Mouse (Mus musculus): Measurements from ENCODE around the gene Spcs2. TPM values are rescaled to one million over a fixed set of nuclear protein-coding genes. Genes with fewer than 3 reads are reported as not detected.

Spcs2 gene
- total RNA-seq, 1 experiment from 2014 or later, result 129 TPM

DNA sequence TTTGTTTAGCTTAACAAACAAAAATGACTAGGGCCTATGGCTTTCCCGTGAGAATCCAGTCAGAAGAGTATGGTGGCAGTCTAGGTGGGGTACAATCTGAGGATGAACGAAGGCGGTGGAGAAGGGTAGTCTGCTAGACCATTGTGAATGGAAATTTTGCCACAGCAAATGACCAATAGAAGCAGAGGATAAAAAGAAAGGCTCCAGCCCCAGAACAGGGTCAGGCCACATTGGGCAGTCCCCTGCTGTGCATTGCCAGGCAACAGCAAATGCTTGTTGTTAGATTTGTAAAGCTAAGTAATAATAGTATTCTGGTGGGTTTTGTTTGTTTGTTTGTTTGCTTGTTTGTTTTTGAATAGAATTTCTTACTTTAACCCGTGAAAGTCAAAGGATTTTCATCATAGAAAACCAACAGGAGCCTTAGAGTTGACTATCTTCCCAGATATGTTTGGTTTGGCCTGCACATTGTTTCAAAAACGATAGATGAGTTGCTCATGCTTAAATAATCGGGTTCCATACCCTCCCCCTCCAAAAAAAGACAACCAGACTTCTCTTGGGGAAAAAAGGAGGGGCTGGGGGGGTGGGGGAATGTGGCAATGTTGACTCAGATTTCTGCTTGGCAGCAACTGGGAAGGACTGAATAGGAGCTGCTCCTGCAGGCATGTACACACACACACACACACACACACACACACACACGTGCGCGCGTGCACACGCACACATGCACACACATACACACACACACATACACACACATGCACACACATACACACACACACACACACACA lies 1.2 kb upstream of the Spcs2 start:
- DNase-seq, result no peak

DNA sequence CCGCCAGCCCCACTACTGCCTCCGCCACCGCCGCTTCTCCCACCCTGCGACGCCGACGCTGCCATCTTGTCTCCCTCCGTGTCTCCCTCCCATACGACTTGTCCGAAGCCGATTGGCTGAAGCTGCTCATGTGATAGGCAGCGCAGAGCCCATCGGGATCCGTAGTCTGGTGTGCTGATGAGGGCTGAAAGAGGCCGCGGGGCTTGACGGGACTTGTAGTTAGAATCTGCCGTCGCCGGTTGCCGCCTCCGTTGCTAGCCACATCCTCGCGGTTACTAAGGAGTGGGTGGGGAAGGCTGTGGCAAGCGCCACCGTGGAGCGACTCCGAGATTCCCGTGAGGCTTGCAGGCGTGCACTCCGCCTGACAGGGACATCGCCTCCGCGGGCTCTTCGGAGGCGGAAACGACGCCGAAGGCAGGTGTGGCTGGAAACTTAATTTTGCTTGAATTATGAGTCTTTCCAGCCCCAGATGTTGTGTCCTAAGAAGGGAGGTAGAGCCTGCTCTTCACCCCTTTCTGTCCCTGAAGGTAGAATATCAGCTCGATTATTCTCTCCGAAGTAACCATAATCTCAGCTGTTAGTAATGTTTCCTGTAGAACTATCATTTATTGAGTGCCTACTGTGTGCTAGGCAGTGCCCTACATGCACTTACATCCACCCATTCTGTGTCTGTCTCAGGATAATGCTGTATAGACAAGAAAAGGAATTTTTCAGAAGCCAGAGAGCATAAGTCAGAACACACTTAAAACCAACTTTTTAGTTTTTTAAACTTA lies 4.3 kb downstream of the Spcs2 start, which contains the start of gene Xrra1:
TSS of gene Xrra1 (plus strand) at position 304 of the 773 bp plus-strand sequence.
- peak; percentile 98 for DNase-seq

DNA sequence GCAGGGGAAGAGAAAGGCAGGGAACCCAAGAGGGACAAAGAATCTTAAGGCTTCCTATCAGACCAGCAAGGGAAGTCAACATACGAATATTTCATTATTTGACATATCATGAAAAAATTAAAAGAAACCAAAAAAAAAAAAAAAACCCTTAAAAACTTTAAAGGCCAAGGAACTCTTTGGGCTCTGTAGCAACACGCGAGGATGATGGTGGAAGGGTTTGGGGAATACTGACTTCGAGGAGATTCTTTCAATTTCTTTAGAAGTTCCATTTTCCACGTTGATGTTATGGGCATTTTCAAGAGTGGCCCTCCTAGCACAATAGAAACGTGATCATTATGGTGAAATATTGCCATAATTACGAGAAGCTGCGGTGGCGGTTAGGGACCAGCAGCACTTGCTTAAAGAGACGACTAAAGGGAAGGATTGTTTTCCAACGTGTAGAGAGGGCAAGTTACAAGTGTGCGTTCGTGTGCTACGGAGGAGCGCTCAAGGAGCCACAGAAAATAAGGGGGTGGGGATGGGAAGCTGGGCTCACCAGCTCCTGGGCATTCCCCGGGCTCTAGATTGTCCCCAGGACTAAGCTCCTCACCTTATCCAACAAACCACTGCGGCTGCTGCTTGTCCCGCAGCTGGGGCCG lies 5.0 kb downstream of the Spcs2 start:
- no peak for DNase-seq

DNA sequence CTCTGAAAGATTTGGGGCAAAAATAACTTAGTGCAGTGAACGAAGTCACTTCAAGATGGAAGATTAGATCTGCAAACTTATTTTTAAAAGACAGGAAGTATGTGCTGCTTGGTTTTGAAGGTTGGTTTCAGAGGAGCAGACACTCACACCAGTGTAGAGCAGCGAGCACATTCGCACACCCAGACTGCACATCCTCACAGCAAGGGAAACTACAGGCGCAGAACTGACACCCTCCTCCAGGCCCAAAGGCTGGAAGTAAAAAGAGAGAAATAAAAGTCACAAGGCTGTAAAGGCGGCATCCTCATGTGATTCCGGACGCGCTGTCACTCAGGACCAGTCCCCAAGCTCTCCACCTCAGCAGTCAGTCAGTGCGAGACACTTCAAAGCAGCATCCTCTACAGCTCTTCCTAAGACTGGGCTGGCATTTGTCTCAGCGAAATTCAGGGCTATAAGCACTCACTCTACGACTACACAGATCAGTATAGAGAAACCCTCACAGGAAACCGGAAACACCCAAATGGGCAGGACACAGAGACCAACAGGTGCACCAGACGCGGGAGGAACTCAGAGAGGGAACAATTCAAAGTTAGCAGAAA lies 6.9 kb downstream of the Spcs2 start:
- DNase-seq, result no peak

DNA sequence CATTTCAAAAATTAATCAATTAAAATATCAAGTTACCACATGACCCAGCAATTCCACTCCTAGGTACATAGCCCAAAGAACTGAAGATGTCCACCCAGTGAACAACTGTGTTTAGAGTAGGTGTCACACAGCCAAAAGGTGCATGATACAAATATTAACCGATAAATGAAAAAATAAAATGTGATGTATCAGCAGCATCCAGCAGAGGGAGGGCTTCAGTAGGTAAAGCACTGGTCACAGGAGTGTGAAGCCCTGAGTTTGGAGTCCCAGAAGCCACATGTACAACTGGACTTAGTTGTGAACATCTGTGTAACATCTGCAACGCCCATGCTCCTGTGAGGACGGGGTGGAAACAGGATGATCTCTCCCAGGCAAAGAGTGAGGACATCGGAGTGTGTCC lies 9.0 kb downstream of the Spcs2 start:
- DNase-seq, result no peak

DNA sequence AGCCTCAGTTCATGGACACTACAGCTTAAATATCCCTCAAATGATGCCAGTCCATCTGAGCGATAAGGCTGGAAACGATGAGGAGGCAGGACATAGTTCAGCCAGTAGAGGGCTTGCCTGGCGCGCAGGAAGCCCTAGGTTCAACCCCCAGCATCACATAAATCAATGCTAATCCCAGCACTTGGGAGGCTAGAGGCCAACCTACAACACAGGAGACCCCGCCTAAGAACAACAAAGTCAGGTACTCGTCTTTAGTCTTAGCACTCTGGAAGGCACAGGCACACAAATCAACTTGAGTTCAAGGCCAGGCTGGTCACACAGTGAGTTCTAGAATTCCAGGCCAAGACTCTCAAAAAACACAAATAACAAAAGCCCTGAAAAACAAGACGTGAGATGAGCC lies 9.9 kb downstream of the Spcs2 start:
- DNase-seq, result peak; percentile 30

DNA sequence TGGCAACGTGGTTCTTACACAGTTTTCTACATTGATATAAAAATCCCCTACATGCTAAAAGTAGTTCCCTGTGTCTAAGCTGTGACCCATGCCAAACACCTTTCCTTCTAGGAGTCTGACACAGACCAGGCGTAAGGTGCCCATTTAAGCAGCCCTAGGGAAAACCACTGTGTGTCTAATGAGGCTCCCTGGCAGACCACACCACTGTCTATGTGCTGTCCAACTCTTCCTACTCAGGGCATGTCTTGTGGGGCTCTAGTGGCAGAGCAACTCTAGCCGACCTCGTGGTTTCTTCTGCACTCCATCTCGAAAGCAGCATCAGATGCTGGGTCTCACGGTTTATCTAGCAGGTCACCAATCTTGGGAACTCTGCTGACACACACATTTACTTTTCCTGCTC lies 11.6 kb downstream of the Spcs2 start:
- DNase-seq, result no peak

DNA sequence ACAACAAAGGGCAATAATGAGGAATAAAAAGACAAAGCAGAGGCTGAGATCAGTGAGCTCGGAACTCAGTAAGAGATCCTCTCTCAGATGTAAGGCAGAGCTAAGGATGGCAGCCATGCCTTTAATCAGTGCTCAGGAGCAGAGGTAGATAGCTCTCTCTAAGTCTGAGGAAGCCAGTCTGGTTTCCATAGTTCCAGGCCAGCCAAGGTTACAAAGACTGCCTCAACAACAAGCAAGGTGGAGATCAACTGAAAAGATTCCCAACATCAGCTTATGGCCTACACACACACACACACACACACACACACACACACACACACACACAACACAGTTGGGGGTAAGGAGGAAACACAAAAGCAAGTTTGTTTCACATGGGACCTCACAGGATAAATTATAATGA lies 12.1 kb downstream of the Spcs2 start:
- no peak for DNase-seq

DNA sequence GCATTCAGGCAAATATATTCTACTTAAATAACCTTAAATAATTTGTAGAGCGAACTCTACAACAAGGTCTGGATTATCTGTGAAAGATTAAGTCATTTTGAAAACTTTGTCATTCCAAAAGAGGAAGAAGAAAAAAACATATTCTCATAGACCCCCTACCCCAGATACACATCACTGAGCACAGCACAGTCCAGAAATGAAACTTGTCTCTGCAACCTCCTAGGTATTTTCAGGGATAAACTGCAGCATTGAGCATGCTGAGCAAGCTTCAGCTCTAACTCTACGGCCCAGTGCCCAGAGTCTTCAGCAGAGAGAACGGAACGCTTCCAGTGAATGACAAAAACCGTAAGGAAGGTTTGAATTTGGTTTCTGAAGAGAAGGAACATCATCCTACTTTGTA lies 12.7 kb downstream of the Spcs2 start:
- no peak for DNase-seq

DNA sequence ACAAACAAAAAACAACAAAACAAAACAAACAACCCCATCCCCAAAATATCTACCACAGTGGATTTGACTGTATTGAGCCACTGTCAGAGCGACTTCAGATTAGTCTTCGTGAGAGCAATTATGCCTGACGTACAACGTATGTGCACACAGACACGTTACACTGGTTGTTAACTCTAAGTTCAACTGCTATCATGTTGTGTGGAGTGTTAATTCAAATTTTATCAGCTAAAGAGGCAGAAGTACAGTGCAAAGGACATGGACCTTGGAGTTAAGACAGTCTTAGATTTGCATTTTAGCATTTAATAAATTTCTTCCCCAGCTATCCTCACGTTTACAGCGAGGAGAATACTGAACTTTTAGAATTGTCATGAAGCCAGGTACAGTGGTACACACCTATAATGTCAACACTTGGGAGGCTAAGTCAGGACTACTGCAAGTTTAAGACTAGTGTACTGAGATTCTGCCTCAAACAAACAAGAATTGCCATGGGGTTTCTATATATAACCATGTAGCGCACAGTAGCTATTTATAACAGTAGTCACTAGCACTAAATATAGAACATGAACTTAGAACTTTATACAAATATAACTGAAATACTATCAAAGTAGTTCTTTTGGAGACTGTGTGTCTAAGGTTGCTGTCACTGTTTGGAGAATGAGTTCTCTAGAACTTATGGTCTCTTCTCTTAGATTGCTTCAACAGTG lies 17.6 kb downstream of the Spcs2 start:
- DNase-seq, result no peak

DNA sequence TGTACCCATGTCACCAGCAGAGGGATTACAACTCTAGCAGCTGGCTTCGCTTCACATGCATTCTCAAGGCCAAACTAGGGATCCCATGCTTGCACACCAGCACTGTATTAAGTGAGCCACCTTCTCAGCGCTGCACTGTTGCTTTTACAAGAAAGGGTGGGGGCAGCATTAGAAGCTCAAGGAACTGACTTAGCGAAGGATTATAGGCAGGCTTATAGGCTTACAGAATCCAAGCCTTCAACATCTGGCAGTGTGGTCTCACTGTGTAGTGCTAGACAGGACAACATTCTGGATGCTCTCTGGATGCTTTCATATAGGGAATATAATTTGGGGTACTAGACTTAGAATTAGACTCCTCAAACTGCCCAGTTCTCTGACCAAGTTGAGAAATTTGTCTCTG lies 25.0 kb downstream of the Spcs2 start:
- no peak for DNase-seq

DNA sequence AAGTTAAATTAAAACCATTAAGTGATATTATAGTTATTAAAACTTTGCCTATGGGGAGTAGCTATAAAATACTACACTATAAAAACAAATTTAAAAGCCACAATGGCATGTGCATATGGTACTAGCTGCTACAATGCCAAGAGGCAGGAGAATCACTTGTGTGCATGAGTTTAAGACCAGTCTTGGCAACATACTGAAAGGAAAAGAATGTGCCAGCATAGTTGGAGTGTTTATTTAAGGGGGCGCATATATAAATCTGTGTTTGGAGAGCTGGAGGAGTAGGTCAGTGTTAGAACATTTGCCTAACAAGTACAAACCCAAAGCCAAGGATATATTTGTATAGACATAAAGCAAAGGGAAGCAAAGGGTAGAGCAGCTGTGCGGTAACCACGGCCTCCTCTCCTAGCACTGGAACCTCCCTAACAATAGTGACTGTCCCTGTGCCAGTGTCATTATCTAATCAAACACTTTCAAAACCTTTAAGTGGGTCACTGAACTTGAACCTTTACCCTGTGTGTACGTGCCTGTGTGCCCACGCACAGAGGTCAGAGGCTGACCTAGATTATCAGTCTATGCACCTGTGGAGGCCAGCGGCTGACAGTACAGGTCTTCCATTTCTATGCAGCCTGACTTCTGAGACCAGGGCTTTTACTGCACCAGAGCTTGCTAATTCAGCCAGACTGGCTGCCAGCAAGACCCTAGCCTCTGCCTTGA lies 25.7 kb downstream of the Spcs2 start:
- no peak for DNase-seq

DNA sequence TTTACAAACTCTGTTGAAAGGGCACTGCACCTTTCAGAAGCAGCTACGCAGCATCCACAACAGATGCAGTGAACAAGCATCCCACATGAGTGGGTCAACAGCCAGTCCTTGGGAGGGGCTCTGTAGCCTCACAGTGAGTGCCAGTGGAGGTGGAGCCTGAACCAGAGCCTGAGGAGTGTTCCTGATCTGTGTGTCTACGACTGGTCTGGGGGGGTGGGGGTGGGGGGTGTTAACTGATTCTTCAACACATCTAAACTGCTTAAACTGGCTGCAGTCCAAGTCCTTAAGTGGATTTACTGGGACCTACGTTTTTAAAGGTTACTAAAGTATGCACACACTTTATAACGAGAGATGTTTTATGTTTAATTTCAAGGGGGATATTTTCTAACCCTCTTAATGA lies 26.5 kb downstream of the Spcs2 start:
- no peak for DNase-seq

DNA sequence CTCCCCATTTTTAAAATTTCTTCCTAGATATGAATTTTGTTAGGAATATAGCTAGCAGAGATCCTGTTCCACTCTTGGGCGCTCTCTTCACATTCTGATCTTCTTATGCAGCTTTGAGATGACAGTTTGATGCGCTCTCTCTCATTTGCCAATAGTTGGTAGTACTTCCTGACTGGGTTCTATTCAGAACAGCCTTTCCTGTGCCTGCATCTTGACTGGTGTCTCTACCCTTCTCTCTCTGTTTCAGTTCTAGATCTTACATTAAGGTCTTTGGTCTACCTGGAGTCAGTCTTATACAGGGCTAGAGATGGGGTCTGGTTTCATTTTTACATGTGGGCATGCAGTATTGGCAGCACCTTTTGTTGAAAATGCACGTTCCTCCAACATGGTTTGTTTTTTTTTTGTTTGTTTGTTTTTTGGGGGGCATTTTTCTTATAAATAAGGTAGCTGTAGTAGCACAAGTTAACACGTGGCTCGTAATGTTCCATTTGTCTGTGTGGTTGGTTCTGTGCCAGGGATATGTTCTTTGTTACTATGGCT lies 28.9 kb downstream of the Spcs2 start:
- DNase-seq, result no peak

DNA sequence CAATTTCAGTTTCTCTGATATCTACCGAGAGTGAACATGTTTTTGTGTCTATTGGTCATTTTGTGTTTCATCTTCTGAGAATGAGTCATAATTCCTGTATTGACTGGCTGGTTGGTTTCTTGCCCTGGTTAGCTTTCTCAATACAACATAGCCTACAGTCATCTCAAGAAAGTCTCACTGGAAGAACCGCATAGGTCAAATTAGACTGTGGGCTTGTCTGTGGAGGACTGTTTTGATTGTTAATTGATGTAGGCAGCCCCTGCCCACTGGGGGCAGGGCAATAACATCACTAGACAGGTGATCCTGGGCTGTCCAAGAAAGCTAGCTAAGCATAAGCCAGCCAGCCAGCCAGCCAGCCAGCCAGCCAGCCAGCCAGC lies 29.4 kb downstream of the Spcs2 start:
- no peak for DNase-seq

DNA sequence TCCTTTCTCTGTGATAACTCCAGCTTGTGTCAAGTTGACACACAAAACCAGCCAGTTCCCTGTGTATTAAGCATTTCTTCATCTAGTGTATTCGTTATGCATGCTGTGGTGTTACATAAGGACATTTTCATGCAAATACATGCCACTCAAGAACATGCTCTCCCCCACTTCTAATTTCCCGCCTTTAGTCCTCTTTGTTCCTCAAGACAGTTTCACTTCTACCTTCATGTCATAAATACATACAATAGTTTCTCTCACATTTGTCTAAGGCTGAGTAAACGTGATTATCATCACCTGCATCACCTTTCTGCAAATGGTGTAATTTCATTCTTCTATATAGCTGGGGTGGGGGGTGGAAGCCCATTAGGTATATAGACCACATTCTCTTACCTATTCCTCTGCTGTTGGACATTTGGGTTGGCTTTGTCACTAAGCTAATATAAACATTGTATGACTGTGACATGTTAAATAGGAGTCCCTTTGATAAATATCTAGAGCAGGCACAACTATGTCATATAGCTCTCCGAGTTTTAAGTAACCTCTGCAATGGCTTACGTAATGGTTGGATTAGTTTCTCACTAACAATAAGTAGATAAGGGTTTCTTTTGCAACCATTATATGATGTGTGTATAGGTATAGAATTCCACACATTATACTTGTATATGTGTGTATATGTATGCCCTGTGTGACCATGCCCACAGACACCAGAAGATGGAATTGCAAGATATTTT lies 30.0 kb downstream of the Spcs2 start:
- no peak for DNase-seq

DNA sequence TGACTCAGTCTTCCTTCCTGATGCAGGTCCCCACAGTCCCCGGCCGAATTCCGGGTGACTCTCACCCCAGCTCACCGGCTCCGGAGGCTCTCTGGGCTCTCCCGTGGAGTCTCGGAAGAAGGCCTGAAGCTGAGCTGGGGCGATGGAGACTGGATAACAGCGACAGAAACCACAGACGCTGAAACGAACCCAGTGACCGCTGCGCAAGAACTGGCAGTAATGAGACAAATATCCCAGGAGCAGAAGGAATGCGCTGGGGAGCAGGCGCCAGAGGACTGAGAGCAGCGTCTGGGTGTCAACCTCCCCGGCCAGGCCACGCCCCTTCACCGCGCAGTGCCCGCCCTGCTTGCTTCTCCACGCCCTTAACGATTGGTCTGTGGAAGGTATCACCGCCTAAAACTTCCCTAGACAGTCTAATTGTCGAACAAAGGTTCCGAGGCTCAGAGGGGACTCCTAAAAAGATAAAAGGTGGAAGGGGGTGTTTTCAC lies 35.1 kb downstream of the Spcs2 start, which contains the start of gene Neu3:
TSS of gene Neu3 (minus strand) at position 335 of the 488 bp plus-strand sequence.
- DNase-seq, result peak; percentile 97

DNA sequence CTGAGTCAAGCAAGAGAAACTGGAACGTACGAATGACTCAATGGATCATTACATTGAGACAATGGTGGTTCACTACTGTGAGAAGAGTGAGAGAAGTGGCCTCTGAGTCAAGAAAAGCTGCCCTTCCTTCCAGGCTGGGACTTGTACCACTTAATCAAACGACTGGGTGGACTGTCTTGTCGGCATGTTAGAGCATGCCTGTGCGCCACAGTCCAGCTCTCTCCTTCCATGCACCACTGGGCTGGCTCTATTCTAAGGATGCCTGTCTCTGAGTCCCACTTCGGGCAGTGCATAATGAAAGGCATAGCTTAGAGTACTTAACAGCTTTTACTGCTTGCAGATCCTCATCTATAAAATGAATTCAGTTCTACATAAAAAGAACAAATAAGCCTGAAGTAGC lies 37.2 kb downstream of the Spcs2 start:
- DNase-seq, result no peak

DNA sequence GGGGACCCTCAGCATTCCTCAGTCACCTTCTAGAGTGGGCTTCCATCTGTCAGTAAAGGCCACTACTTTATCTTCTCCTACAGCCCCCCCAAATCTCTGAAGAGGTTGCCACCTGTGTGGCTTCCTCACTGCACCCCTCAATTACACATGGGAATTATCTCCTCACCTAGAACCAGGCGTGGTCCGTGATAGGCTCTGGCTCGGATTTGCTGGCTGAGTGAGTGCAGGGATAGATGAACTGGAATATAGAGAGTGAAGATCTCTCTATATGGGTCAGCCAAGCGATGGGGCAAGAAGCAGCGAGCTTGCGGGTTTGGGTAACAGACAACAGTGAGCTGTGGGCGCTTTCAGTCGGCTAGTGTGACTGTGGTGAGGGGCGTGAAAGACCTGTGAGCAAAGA lies 37.8 kb downstream of the Spcs2 start:
- DNase-seq, result no peak

Data from adrenal gland, postnatal 14 days (tissue).